Mouse (Mus musculus): ENCODE data around the gene Rnf220. TPM values are rescaled to one million over a fixed set of nuclear protein-coding genes. Genes with fewer than 3 reads are reported as not detected.

Rnf220 gene
- polyA plus RNA-seq (2014; fragmentation: Illumina TruSeq; extraction: RNeasy Lipid Tissue Mini Kit (QIAGEN cat#74804); ENCODE audit: low read depth, low replicate concordance): 21.0 TPM

DNA sequence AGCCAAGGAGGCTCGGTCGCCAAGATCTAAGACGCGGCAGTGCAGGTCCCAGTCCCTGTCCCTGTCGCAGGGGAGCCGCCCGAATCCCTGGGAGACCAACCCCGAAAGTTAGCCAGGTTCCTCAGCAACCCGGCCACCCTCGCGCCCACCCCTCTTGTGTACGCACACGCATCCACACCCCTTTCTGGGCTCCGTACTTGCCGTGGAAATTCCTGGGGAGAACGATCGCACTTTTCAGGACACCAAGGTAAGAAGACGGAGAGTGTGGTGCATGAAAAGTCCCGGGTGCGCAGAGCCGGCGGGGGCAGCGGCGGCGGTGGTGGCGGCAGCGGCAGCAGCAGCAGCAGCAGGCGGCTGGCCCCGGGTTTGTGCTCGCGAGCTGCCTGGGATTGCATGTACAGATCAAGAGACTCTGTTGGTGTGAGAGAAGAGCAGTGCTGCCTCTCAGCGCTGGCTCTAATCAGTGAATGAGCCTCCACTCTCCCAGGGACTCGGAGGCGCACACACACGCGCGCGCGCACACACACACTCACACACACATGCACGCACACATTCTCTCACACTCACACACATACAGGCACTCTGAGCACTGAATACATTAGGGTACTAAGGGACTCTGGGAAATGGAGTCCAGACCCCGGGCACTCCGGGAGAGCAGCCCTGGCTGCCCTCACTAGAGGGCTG, at the start of gene Rnf220:
Rnf220 (minus strand) TSS at position 571 of the 684 bp plus-strand sequence.

DNA sequence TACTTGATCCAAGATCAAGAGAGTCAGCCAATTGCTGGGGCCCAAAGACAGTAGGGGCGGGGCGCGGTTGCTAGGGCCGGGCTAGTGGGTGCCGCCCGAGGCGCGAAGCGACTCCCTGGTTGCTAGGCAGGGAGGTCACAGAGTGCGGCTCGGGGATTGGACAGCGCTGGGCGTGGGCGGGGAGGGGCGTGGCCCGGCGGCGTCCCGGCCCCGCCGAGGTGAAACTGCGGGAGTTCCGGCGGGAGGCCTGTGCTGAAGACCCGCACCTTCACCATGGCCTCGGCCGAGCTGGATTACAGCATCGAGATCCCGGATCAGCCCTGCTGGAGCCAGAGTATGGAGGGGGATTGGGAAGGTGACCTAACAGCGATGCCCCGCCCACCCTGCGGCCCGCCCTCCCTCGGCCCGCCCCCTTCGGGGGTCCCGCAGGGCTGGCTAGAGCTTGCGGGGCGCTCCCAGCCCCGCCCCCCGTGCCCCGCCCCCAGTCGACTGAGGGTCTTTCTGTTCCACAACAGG, 245.0 kb downstream of the Rnf220 start, which contains the start of the genes Tmem53 and Armh1:
Tmem53 (plus strand) TSS at position 151 of the 516 bp plus-strand sequence.
Armh1 (minus strand) TSS at position 325 of the 516 bp plus-strand sequence.

Other genes with a start within 250 kb of the Rnf220 start
- gene Tmem53, start 245.1 kb downstream of the Rnf220 start, polyA plus RNA-seq (2014; fragmentation: Illumina TruSeq; extraction: RNeasy Lipid Tissue Mini Kit (QIAGEN cat#74804); ENCODE audit: low read depth, low replicate concordance): 1.9 TPM
- 2.1 TPM for gene Armh1, start 244.9 kb downstream of the Rnf220 start, polyA plus RNA-seq (2014; fragmentation: Illumina TruSeq; extraction: RNeasy Lipid Tissue Mini Kit (QIAGEN cat#74804); ENCODE audit: low read depth, low replicate concordance)
- 11.6 TPM for gene Eri3, start 53.3 kb upstream of the Rnf220 start, polyA plus RNA-seq (2014; fragmentation: Illumina TruSeq; extraction: RNeasy Lipid Tissue Mini Kit (QIAGEN cat#74804); ENCODE audit: low read depth, low replicate concordance)
- gene Dmap1, start 185.2 kb upstream of the Rnf220 start, polyA plus RNA-seq (2014; fragmentation: Illumina TruSeq; extraction: RNeasy Lipid Tissue Mini Kit (QIAGEN cat#74804); ENCODE audit: low read depth, low replicate concordance): 0.76 TPM
- gene Gm12845, start 227.4 kb upstream of the Rnf220 start, polyA plus RNA-seq (2014; fragmentation: Illumina TruSeq; extraction: RNeasy Lipid Tissue Mini Kit (QIAGEN cat#74804); ENCODE audit: low read depth, low replicate concordance): not detected

All from adrenal gland, adult 10 weeks (tissue).